Mouse (Mus musculus) embryonic fibroblast, embryonic 13.5 days (primary cell): ENCODE results near the gene Dis3. TPM values are rescaled to one million over a fixed set of nuclear protein-coding genes. Genes with fewer than 3 reads are reported as not detected.

ENCODE experiments used
- H3K27ac ChIP-seq: 2 replicates; pipeline ENCODE4 v1.5.1; 2012; ENCODE audit warnings: low read length, control low read depth, inconsistent platforms; ENCODE audit not compliant: insufficient read depth
- H3K4me1 ChIP-seq: 2 replicates; pipeline ENCODE4 v1.6.1; 2011; ENCODE audit warnings: low read length; ENCODE audit not compliant: control insufficient read depth, insufficient read depth
- H3K4me3 ChIP-seq: 2 replicates; pipeline ENCODE4 v1.5.1; 2011; ENCODE audit warnings: mild to moderate bottlenecking, control low read depth, low read length; ENCODE audit not compliant: insufficient read depth
- CTCF ChIP-seq: IDR thresholded peaks from 2 replicates; pipeline ENCODE4 v1.5.1; 2011; ENCODE audit warnings: mild to moderate bottlenecking, control low read depth, low read length, moderate library complexity, borderline replicate concordance; ENCODE audit not compliant: insufficient read depth
- POLR2A ChIP-seq: IDR thresholded peaks from 2 replicates; pipeline ENCODE4 v1.6.1; 2011; ENCODE audit warnings: low read depth, mild to moderate bottlenecking, control low read depth, low read length, moderate library complexity
- polyA plus RNA-seq: library from polyadenylated mRNA; stranded (reverse); fragments of >200 nt; gene quantifications from 2 replicates; pipeline ENCODE4 v1.2.4, GENCODE M21; 2011; ENCODE audit warnings: low read depth; ENCODE audit not compliant: missing spikeins, insufficient read length

Gene Dis3
- 49.2 and 71.2 TPM in 2 replicates for polyA plus RNA-seq

DNA sequence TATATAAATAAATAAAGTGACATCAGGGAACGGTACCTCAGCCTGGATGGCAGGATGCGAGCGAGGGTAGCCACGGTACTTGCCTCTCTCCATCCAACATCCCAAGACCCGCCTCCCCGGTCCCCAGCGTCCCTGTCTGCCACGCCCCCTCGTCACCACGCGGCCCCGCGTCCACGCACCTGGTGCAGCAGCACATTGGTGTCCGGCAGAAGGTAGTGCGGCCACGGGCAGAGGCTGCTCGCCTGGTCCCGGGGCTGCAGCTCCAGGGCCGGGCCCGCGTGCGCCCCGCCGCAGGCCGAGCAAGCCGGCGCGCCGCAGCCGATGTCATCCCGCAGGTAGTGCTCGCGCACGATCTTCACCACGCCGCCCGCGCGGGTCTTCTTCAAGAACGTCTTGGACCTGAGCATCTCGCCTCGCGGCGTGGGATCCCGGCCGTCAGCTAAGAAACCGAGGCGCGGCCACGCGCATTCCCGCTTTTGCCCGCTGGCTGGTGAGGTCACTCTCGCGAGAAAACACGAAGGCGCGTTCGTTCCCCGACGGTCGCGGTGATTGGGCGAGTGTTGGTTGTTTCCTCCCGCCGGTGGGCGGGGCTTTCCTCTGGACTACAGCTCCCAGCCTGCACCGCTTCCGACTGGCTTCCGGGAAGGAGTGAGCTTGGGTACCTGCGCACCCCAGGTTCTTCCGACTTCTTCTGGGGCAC, at the start of gene Dis3, which contains the start of gene Pibf1:
TSS of gene Dis3 (minus strand) at position 504 of the 700 bp plus-strand sequence.
TSS of gene Pibf1 (plus strand) at position 158 of the 700 bp plus-strand sequence.
- Histone ChIP-seq H3K27ac (0 out of 2 replicates have a peak within 1 kb of the TSS, but pooled peaks have one; percentile 23), H3K4me1 (0 out of 2 replicates have a peak, but pooled peaks cover 2% of the 10 kb centered on the region), H3K4me3 (peak within 1 kb of the TSS; percentile 99)
- TF ChIP-seq POLR2A (peak; percentile 73), CTCF (no peak)

DNA sequence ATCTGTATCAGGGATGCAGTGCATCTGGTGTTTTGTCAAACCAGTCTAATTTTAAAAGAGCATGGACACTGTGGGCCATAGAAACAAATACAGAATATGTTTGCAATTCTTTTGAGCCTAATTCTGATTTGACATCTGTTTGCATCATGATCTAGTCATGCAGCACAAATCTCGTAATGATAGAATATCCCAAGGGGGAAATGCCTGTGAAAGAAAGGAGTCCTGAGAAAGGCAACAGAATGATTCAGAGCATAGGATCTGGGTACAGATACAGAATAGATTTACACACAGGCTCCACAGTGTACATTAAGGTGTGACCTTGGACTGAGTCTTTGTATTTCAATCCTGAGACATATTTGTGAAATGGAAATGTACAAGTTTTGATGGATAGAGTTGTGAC, 47.3 kb upstream of the Dis3 start:
- no peak overlapping the region for H3K4me3 ChIP-seq
- H3K27ac ChIP-seq: no peak overlapping the region
- no peaks in the 10 kb centered on the region for H3K4me1 ChIP-seq
- TF ChIP-seq CTCF: no peak
- no peak for TF ChIP-seq POLR2A

DNA sequence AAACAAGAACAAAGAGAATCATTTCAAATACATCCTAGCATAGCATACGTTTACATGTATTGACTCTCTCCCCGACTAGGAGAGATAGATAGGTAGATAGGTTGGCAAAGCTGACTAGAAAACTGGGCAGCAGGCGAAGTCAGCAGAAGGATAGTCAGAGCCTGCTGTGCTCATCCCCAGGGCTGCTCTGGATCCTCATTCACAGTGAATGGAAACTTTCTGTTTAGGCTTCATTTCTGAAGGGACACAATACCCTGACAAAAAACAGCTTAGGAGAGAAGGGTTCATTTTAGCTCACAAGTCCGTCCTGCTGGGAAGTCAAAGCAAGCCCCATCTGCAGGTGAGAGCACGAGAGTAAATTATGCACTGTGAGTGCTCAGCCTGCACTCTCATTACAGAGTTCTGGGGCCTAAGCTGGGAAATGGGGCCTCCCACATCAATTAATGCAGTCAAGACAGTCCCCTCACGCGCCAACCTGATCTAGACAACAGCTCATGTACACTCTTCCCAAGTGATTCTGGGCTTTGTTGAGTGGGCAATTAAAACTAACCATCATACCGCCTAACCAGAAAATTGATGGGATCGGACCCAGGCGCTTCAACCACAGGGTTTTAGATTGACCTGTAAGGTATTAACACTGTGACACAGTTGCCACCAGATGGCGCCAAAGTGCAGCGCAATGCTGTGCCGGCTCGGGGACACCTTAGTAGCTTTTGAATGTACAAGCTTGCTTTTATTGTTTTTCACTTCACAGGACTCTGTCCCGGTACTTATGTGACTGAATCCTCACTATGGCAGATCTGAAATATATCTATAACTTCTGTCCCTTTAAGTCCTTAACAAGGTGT, 42.4 kb upstream of the Dis3 start:
- Histone ChIP-seq H3K4me1 (no peaks in the 10 kb centered on the region), H3K27ac (no peak overlapping the region)

DNA sequence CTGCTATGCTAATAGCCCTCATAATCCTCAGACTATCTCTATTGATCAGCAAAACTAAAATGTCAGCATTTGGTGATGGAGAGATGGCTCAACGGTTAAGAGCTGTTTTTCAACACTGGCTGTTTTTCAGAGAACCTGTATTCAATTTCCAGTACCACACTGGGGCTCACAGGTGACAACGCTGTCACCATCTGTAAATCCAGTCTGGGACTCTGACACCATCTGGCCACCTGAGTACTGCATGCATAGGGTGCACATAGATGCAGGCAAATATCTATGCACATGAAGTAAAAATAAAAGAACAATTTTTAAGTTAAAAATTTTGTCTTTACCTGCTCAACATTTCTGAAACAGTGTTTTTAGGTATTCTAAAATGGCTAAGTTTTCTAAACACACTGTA, 40.5 kb upstream of the Dis3 start:
- no peak overlapping the region for H3K27ac ChIP-seq
- H3K4me1 ChIP-seq: no peaks in the 10 kb centered on the region
- no peak overlapping the region for H3K4me3 ChIP-seq
- TF ChIP-seq POLR2A (no peak), CTCF (no peak)

More for the DNA sequence above, 42.4 kb upstream of the Dis3 start:
- TF ChIP-seq POLR2A: no peak
- TF ChIP-seq CTCF: peak; percentile 91
- no peak overlapping the region for H3K4me3 ChIP-seq

DNA sequence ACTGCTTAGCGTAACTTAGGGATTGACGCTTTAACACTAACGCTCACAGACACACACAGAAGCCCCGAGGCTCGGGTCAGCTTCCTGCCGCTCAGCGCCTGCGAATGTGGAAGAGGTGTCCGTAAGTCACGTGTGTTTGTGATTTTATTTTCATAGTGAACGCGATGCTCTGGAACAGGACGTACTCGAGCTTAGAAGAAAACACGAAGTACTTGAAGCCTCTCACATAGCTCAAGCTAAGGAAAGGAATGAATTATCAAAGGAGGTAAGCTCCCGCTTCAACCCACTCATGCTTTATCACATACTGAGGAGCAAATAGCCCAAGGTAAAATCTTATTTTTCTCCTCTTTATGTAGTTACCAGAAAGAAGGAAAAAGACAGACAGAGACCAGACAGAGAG, 36.7 kb upstream of the Dis3 start:
- Histone ChIP-seq H3K4me1 (peaks cover 2% of the 10 kb centered on the region; the same call in 1 of the 2 replicates), H3K27ac (no peak overlapping the region), H3K4me3 (no peak overlapping the region)
- no peak for TF ChIP-seq CTCF
- no peak for TF ChIP-seq POLR2A

DNA sequence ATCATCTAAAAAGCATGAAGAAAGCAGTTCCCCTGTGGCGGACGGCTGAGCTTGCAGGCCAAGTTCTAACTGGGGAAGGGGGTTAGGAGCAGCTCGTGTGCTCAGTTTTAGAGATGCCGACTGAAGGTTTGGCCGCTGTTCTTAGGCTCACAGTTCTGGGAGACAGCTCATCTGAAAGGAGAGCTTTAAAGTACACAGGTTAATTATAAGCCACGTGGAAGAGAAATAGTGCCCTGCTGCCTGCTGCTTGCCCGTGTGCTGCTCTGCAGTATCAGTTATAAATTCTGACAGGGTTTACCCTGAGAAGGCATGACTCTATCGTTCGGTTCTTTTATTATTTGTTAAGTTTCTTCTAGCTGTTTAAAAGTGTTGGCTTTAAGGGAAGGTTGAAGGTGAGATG, 36.2 kb upstream of the Dis3 start:
- TF ChIP-seq CTCF (no peak), POLR2A (no peak)
- H3K4me3 ChIP-seq: no peak overlapping the region
- peaks cover 2% of the 10 kb centered on the region; the same call in 1 of the 2 replicates for H3K4me1 ChIP-seq
- no peak overlapping the region for H3K27ac ChIP-seq

DNA sequence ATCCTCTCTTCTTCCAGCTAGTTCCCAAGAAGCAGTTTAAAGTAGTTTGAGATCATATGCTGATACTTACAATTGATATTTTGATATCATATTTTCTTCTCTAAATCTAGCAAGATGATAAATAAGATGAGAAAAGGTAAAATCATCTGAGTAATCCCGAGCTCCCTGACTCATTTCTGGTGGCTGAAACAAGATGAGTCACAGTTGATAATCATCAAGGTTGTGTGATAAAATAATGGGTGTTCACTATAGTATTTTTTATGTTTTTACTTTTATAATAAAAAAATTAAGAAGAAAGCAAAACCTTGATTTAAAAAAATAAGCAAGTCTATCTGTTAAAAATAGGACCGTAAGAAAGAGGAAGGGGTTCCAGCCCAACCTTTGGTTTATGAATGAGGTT, 34.5 kb upstream of the Dis3 start:
- Histone ChIP-seq H3K4me3 (no peak overlapping the region), H3K4me1 (peaks cover 2% of the 10 kb centered on the region; the same call in 1 of the 2 replicates), H3K27ac (no peak overlapping the region)
- TF ChIP-seq CTCF (no peak), POLR2A (no peak)

DNA sequence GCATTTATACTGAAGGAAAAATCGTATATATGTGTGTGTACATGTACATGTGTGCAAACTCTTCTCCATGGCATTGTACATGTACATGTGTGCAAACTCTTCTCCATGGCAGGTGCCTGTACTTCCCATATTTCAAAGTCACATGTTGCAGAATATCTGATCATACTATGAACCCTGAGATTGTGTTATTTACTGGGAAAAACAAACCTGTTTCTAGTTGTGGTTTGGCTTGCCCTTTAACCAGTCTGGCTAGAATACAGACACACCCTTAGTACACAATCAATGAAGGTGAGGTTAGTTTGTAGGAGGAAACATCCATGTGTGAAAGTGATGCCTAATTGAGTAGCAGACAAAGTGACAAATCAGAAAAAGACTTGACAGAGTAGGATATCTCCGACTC, 29.5 kb upstream of the Dis3 start:
- Histone ChIP-seq H3K4me1 (no peaks in the 10 kb centered on the region), H3K4me3 (no peak overlapping the region), H3K27ac (no peak overlapping the region)
- no peak for TF ChIP-seq POLR2A
- no peak for TF ChIP-seq CTCF

DNA sequence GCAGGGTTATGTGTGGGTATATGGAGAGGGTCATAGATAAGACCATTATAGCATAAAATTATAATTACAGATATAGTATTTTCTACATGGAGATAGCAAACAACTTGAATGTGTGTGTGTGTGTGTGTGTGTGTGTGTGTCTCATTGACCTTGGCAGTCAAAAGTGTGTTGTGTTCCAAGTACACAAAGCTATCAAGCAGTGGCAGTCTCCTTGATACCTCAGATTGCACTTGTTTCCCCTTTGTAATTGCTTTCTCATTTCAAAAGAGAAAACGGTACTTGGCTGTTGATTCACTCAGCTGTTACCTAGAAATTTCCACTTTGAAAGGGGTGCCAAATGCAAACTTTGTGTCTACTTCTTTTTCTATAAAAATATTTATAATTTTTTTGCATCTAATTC, 27.9 kb upstream of the Dis3 start:
- TF ChIP-seq POLR2A (no peak), CTCF (no peak)
- Histone ChIP-seq H3K4me3 (no peak overlapping the region), H3K27ac (no peak overlapping the region), H3K4me1 (no peaks in the 10 kb centered on the region)

DNA sequence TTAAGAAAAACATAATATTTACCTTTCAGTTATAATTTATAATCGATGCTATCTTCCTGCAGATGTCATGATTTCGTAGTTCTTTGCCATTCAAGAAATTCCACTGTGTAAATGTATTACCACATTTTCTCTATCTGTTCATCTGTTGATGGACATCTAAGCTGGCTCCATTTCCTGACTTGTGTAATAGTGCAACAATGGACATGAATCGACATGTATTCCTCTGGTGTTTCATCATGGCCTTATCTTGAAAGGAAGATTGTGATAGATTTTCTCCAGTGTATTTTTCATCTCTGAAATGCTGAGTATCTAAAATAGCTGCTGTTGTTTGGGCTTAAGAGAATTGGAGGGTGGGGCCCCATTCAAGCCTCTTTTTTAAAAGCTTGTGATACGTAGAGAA, 27.1 kb upstream of the Dis3 start:
- Histone ChIP-seq H3K4me3 (no peak overlapping the region), H3K27ac (no peak overlapping the region), H3K4me1 (no peaks in the 10 kb centered on the region)
- no peak for TF ChIP-seq CTCF
- no peak for TF ChIP-seq POLR2A

DNA sequence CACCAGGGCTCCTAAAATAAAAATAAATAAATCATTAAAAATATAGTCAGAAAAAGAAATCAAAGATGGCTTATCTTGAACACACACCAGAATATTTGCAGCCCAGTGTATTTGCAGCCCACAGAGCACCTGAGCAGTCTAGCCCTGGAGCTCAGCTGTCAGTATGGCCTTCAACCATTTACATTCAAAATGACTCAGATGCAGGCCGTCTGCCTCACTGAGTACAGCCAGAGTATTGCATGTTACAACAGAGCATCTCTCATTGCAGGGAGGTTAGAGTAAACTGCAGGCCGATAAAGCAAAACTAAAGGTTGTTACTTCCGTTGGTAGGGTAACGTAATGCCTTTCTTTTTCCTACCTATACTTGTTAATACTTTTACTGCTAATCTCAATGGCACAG, 24.5 kb upstream of the Dis3 start:
- Histone ChIP-seq H3K27ac (no peak overlapping the region), H3K4me3 (no peak overlapping the region), H3K4me1 (no peaks in the 10 kb centered on the region)
- TF ChIP-seq CTCF (no peak), POLR2A (no peak)
